Mouse (Mus musculus) CH12.LX (cell line): ENCODE data around the gene Cntrl. TPM values are rescaled to one million over a fixed set of nuclear protein-coding genes. Genes with fewer than 3 reads are reported as not detected.

Source experiments
- DNase-seq: peaks from one replicate; pipeline ENCODE4 v3.0.0-alpha.2; 2013; ENCODE audit errors: extremely low read depth
- H3K27ac ChIP-seq: 2 replicates; pipeline ENCODE4 v1.5.1; 2012; ENCODE audit warnings: low read depth, mild to moderate bottlenecking, control low read depth, moderate library complexity; ENCODE audit not compliant: insufficient read depth
- H3K27me3 ChIP-seq: replicated peaks from 2 replicates; pipeline ENCODE3; 2012; ENCODE audit warnings: inconsistent platforms
- H3K36me3 ChIP-seq, 2 experiments: replicated peaks in 1 of 2; 2 replicates each; pipeline versions ENCODE3 to v1.6.1; 2012; ENCODE audit warnings: inconsistent platforms in 1 of 2, low read length in 1 of 2, mild to moderate bottlenecking in 1 of 2, mixed read lengths in 1 of 2, moderate library complexity in 1 of 2; ENCODE audit not compliant: control insufficient read depth in 1 of 2, insufficient read depth in 1 of 2
- H3K4me1 ChIP-seq, 2 experiments: 2 replicates each; pipeline ENCODE4 v1.6.1; 2012; ENCODE audit warnings: inconsistent platforms in 1 of 2, moderate library complexity in 1 of 2; ENCODE audit not compliant: insufficient read depth in 2 of 2, control insufficient read depth in 1 of 2
- H3K4me2 ChIP-seq: 2 replicates; pipeline ENCODE4 v1.6.1; 2012; ENCODE audit warnings: low read depth, mild to moderate bottlenecking, control low read depth; ENCODE audit not compliant: poor library complexity, insufficient read depth, severe bottlenecking
- H3K4me3 ChIP-seq, 3 experiments: fragments of 150-350 bp in 1 of 3; sonication (generic) in 1 of 3; replicated peaks in 1 of 3; 2 replicates each; pipeline versions ENCODE3 to v1.5.1; 2011 to 2012; ENCODE audit warnings: low read depth in 2 of 3, low read length in 2 of 3, mild to moderate bottlenecking in 2 of 3, moderate library complexity in 2 of 3, control low read depth in 1 of 3, improper control_type of control experiment in 1 of 3, inconsistent platforms in 1 of 3, mixed read lengths in 1 of 3; ENCODE audit not compliant: poor library complexity in 1 of 3
- H3K79me2 ChIP-seq: replicated peaks from 2 replicates; pipeline ENCODE4 v1.6.1; 2012; ENCODE audit warnings: mild to moderate bottlenecking, moderate library complexity; ENCODE audit not compliant: control insufficient read depth, poor library complexity, insufficient read depth, severe bottlenecking; ENCODE audit errors: extremely low read depth
- H3K9ac ChIP-seq: 2 replicates; pipeline ENCODE4 v1.6.1; 2012; ENCODE audit warnings: low read depth, mild to moderate bottlenecking, control low read depth, moderate library complexity; ENCODE audit not compliant: insufficient read depth
- H3K9me3 ChIP-seq: replicated peaks from 2 replicates; pipeline ENCODE3; 2012; ENCODE audit warnings: low read length, inconsistent platforms, mixed read lengths
- CTCF ChIP-seq, 2 experiments: IDR thresholded peaks in 1 of 2; conservative IDR thresholded peaks in 1 of 2; 2 replicates each; pipeline ENCODE4 v1.5.1; 2011 to 2012; ENCODE audit warnings: low read depth in 2 of 2, low read length in 2 of 2, improper control_type of control experiment in 1 of 2, inconsistent platforms in 1 of 2, mild to moderate bottlenecking in 1 of 2, moderate library complexity in 1 of 2
- EP300 ChIP-seq: IDR thresholded peaks from 2 replicates; pipeline ENCODE4 v1.6.1; 2011; ENCODE audit warnings: low read length, improper control_type of control experiment
- ETS1 ChIP-seq: conservative IDR thresholded peaks from 2 replicates; pipeline ENCODE4 v1.6.1; 2012; ENCODE audit warnings: low read depth, mild to moderate bottlenecking, inconsistent platforms, low read length, improper control_type of control experiment, moderate library complexity
- JUN ChIP-seq: IDR thresholded peaks from 2 replicates; pipeline ENCODE4 v1.6.1; 2011; ENCODE audit warnings: low read depth, mild to moderate bottlenecking, low read length, improper control_type of control experiment, moderate library complexity; ENCODE audit not compliant: insufficient read depth
- JUND ChIP-seq: conservative IDR thresholded peaks from 2 replicates; pipeline ENCODE4 v1.6.1; 2011; ENCODE audit warnings: low read depth, low read length, improper control_type of control experiment
- KAT2A ChIP-seq: IDR thresholded peaks from 2 replicates; pipeline ENCODE4 v1.6.1; 2012; ENCODE audit warnings: low read length, improper control_type of control experiment, inconsistent platforms; ENCODE audit not compliant: insufficient replicate concordance
- MXI1 ChIP-seq: IDR thresholded peaks from 2 replicates; pipeline ENCODE4 v1.6.1; 2011; ENCODE audit warnings: mild to moderate bottlenecking, low read depth, low read length, improper control_type of control experiment
- NELFE ChIP-seq: IDR thresholded peaks from 2 replicates; pipeline ENCODE4 v1.6.1; 2011; ENCODE audit warnings: low read depth, low read length, improper control_type of control experiment
- NRF1 ChIP-seq: IDR thresholded peaks from 2 replicates; pipeline ENCODE4 v1.6.1; 2014; ENCODE audit warnings: low read depth, mild to moderate bottlenecking, inconsistent platforms, low read length, improper control_type of control experiment, moderate library complexity
- POLR2A ChIP-seq: IDR thresholded peaks from 2 replicates; pipeline ENCODE4 v1.6.1; 2011; ENCODE audit warnings: low read depth, mild to moderate bottlenecking, improper control_type of control experiment, low read length
- RCOR1 ChIP-seq: conservative IDR thresholded peaks from 2 replicates; pipeline ENCODE4 v1.6.1; 2012; ENCODE audit warnings: low read depth, mild to moderate bottlenecking, inconsistent platforms, low read length, improper control_type of control experiment
- SIN3A ChIP-seq: IDR thresholded peaks from 2 replicates; pipeline ENCODE4 v1.6.1; 2012; ENCODE audit warnings: low read length, improper control_type of control experiment, inconsistent platforms
- SMC3 ChIP-seq: IDR thresholded peaks from 2 replicates; pipeline ENCODE4 v1.6.1; 2011; ENCODE audit warnings: low read depth, low read length, improper control_type of control experiment
- UBTF ChIP-seq: IDR thresholded peaks from 2 replicates; pipeline ENCODE4 v1.6.1; 2012; ENCODE audit warnings: low read depth, mild to moderate bottlenecking, inconsistent platforms, low read length, improper control_type of control experiment, moderate library complexity
- ZKSCAN1 ChIP-seq: IDR thresholded peaks from 2 replicates; pipeline ENCODE4 v1.6.1; 2012; ENCODE audit warnings: low read depth, inconsistent platforms, low read length, improper control_type of control experiment, borderline replicate concordance
- ZMIZ1 ChIP-seq: IDR thresholded peaks from 2 replicates; pipeline ENCODE4 v1.6.1; 2012; ENCODE audit warnings: low read depth, mild to moderate bottlenecking, inconsistent platforms, low read length, improper control_type of control experiment
- dilution Hi-C: fragments of 300-500 bp; cut with MboI; formaldehyde crosslinking; loops from 2 replicates; pipeline ENCODE4 v1.14.3; 2020; ENCODE audit warnings: low sequenced_read_pairs; ENCODE audit not compliant: extremely low pct_unique_long_range_greater_than_20kb, extremely low pct_ligation_motif_present
- in situ Hi-C: fragments of 300-500 bp; cut with MboI; formaldehyde crosslinking; loops from 3 replicates; pipeline ENCODE4 v1.14.3; 2019; ENCODE audit warnings: low sequenced_read_pairs, low pct_ligation_motif_present, low pct_unique_long_range_greater_than_20kb, mixed read lengths
- polyA plus RNA-seq: library from polyadenylated mRNA; unstranded; fragments of >175 nt; gene quantifications from 2 replicates; pipeline ENCODE4 v1.2.1, GENCODE M21; 2012; ENCODE audit warnings: low read depth; ENCODE audit not compliant: insufficient read length
- total RNA-seq, 2 experiments: library from RNA; depleted of rRNA; stranded (reverse); fragments of 300-350 nt in 1 of 2; fragments of >200 nt in 1 of 2; gene quantifications; 2 replicates each; pipeline ENCODE4 v1.2.3; 2012 to 2014

The Cntrl gene
- total and polyA plus RNA-seq, 3 experiments = 55.6 to 69.7 (median 64.5) TPM

DNA sequence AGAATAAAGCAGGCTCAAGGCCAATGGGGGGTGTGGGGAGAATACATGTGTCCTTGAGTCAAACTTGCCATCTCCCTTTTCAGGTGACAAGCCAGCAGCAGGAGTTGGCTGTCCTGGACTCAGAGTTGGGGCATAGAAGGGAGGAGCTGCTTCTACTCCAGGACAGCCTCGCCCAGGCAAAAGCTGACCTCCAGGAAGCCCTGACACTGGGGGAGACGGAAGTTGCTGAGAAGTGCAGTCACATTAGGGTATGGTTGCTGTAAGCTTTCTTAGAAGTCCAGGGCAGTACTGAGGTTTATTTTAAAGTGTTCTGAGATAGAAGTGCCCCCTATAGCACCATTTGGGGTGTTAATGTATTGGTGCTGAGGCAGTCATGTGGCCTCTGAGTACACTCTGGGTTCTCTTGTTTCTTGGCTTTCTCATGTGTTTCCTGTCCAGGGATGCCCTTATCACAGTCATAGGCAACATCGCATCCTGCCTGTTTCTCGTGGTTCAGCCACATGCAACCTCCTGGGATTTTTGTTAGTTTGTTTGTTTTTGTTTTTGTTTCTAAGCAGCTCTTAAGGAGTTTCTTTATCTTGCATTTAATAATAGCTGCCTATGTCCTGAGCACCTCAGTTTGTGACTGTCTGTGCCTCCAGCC, 52.7 kb downstream of the Cntrl start:
- no peak for TF ChIP-seq ETS1
- dilution Hi-C loops = no loop called here
- Histone ChIP-seq H3K9ac (no peak overlapping the region), H3K4me2 (no peak overlapping the region), H3K4me1 (peaks cover 0 to 64% of the 10 kb centered on the region in 2 experiments; a peak in 2 of 4 replicates), H3K27ac (no peak overlapping the region), H3K79me2 (peaks cover 4% of the 10 kb centered on the region; the same call in 1 of the 2 replicates), H3K9me3 (no peaks in the 10 kb centered on the region), H3K4me3 (no peak overlapping the region), H3K36me3 (peaks cover 64 to 80% of the 10 kb centered on the region in 2 experiments), H3K27me3 (no peaks in the 10 kb centered on the region)
- in situ Hi-C loops = no loop called here
- DNase-seq = no peak

DNA sequence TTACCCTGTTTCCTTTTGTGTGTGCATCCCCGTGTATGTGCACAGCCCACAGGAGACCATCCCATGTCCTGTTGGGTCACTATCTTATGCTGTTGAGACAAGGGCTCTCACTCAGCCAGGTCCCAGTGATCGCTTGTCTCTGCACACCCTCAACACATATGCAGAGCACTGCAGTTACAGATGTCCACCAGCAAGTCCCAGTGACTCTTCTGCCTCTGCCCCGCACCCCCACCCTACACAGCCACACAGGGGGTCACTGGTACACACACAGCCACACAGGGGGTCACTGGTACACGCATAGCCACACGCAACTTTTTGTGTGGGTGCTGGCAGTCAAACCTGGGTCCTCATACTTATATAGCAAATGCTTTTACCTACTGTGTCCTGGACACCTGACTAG, 54.1 kb downstream of the Cntrl start:
- peaks cover 0 to 49% of the 10 kb centered on the region in 2 experiments; a peak in 2 of 4 replicates for H3K4me1 ChIP-seq
- DNase-seq = no peak
- in situ Hi-C loops (no loop called here), dilution Hi-C loops (no loop called here)
- no peak overlapping the region for H3K4me3 ChIP-seq
- no peaks in the 10 kb centered on the region for H3K79me2 ChIP-seq
- H3K9ac ChIP-seq = no peak overlapping the region
- no peak for TF ChIP-seq POLR2A
- no peak for TF ChIP-seq JUND
- no peak for TF ChIP-seq NELFE
- no peaks in the 10 kb centered on the region for H3K27me3 ChIP-seq
- peaks cover 66 to 78% of the 10 kb centered on the region in 2 experiments for H3K36me3 ChIP-seq
- H3K27ac ChIP-seq = no peak overlapping the region
- no peaks in the 10 kb centered on the region for H3K9me3 ChIP-seq
- H3K4me2 ChIP-seq = no peak overlapping the region

DNA sequence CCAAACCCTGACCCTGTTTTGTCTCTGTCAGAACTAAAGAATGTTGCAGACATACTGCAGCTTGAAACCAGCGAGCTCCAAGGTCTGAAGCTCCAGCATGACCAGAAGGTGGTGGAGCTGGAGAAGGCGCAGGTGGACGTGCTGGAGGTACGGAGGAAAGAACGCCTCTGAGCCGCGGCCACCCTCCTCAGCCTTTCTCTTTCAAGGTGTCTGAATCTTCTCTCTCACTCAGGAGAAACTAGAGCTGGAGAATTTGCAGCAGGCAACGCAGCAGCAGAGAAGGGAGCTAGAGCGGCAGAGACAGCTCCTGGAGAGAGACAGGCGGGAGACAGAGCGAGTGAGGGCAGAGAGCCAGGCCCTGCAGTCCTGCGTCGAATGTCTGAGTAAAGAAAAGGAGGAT, 56.1 kb downstream of the Cntrl start:
- no peak overlapping the region for H3K4me2 ChIP-seq
- no peak overlapping the region for H3K4me3 ChIP-seq
- no peaks in the 10 kb centered on the region for H3K9me3 ChIP-seq
- dilution Hi-C loops (no loop called here), in situ Hi-C loops (no loop called here)
- peaks cover 0 to 29% of the 10 kb centered on the region in 2 experiments; a peak in 2 of 4 replicates for H3K4me1 ChIP-seq
- no peak overlapping the region for H3K9ac ChIP-seq
- H3K79me2 ChIP-seq = no peaks in the 10 kb centered on the region
- H3K27me3 ChIP-seq = no peaks in the 10 kb centered on the region
- TF ChIP-seq UBTF (no peak), JUN (no peak), POLR2A (no peak), RCOR1 (no peak), MXI1 (no peak), NELFE (no peak), KAT2A (no peak), ZMIZ1 (no peak), CTCF (conservative IDR thresholded peaks at IDR 0.05 in 1 of 2, IDR thresholded peaks at IDR 0.05 in 1 of 2; ENCODE audit: low read depth in 2 of 2, low read length in 2 of 2) (no peak), SMC3 (no peak), JUND (no peak), SIN3A (no peak), ZKSCAN1 (no peak), NRF1 (no peak), EP300 (no peak)
- no peak overlapping the region for H3K27ac ChIP-seq
- no peak for DNase-seq
- peaks cover 66 to 77% of the 10 kb centered on the region in 2 experiments for H3K36me3 ChIP-seq
